Mouse (Mus musculus) heart, embryonic 16.5 days (tissue): ENCODE data around the gene Lrrc29. TPM values are rescaled to one million over a fixed set of nuclear protein-coding genes. Genes with fewer than 3 reads are reported as not detected.

Experiments
- ATAC-seq: fragments of 200-750 bp; cut with Nextera tagmentation; replicated peaks from 2 replicates; pipeline ENCODE4 v1.8.0; 2017; ENCODE audit warnings: moderate number of reproducible peaks; ENCODE audit not compliant: insufficient read depth, low FRiP score; ENCODE audit errors: extremely low read depth
- H3K27ac ChIP-seq: fragments of 300-500 bp; sonication (generic); 2 replicates; pipeline ENCODE4 v1.5.1; 2014; ENCODE audit warnings: mild to moderate bottlenecking, low read length, control low read depth, moderate library complexity
- H3K27me3 ChIP-seq: fragments of 300-500 bp; sonication (generic); 2 replicates; pipeline ENCODE4 v1.6.1; 2014; ENCODE audit warnings: low read length, mixed read lengths; ENCODE audit not compliant: control insufficient read depth, insufficient read depth
- H3K36me3 ChIP-seq: fragments of 300-500 bp; sonication (generic); 2 replicates; pipeline ENCODE4 v1.6.1; 2014; ENCODE audit not compliant: control insufficient read depth, insufficient read depth
- H3K4me1 ChIP-seq: fragments of 300-500 bp; sonication (generic); 2 replicates; pipeline ENCODE4 v1.6.1; 2014; ENCODE audit warnings: low read length, mixed read lengths; ENCODE audit not compliant: control insufficient read depth, insufficient read depth
- H3K4me2 ChIP-seq: fragments of 300-500 bp; sonication (generic); 2 replicates; pipeline ENCODE4 v1.6.1; 2014; ENCODE audit warnings: low read depth, mild to moderate bottlenecking, control low read depth, low read length
- H3K4me3 ChIP-seq: fragments of 300-500 bp; sonication (generic); 2 replicates; pipeline ENCODE4 v1.5.1; 2014; ENCODE audit warnings: mild to moderate bottlenecking, control low read depth, low read length
- H3K9ac ChIP-seq: fragments of 300-500 bp; sonication (generic); 2 replicates; pipeline ENCODE4 v1.6.1; 2014; ENCODE audit warnings: low read length, control low read depth
- H3K9me3 ChIP-seq: fragments of 300-500 bp; sonication (generic); replicated peaks from 2 replicates; pipeline ENCODE4 v1.6.1; 2016; ENCODE audit warnings: low read length; ENCODE audit not compliant: control insufficient read depth
- WGBS: fragments of 180-500 bp; shearing (Covaris S2); extraction: QIAGEN DNeasy Blood & Tissue Kit; methylation state at CpG from one replicate; pipeline ENCODE4 v1.1.7; 2014; 5-methylcytosine and 5-hydroxymethylcytosine counted together
- polyA plus RNA-seq: library from polyadenylated mRNA; unstranded; fragments of >200 nt; fragmentation: Nextera tagmentation; extraction: Ambion mirVana; gene quantifications from 2 replicates; pipeline ENCODE4 v1.2.1, GENCODE M21; 2015

Gene Lrrc29
- 0.80 and 0.84 TPM in 2 replicates for polyA plus RNA-seq

- peaks cover 17% of the 10 kb centered on the region for H3K4me1 ChIP-seq
- H3K9me3 ChIP-seq: no peaks in the 10 kb centered on the region
- peak within 1 kb of the TSS; percentile 96 for H3K4me2 ChIP-seq
- WGBS: under 1% methylated on average over 36 of the region's 36 CpGs
- peak within 1 kb of the TSS; percentile 97 for H3K9ac ChIP-seq
- H3K36me3 ChIP-seq: peaks cover 34% of the 10 kb centered on the region
- H3K27me3 ChIP-seq: no peaks in the 10 kb centered on the region
- ATAC-seq: peak; percentile 92
- H3K27ac ChIP-seq: peak within 1 kb of the TSS; percentile 87
- H3K4me3 ChIP-seq: peak within 1 kb of the TSS; percentile 96
Observed at GRCm38 (mm10) chr8:105326141-105326672, at the start of gene Lrrc29, which contains the start of gene Tmem208. TSS of gene Lrrc29 (minus strand) at chr8:105326278. TSS of gene Tmem208 (plus strand) at chr8:105326354.

GRCm38 (mm10) chr8:105374513-105374966, 48.5 kb upstream of the Lrrc29 start:
- Histone ChIP-seq H3K9me3 (0 out of 2 replicates have a peak, but pooled peaks cover 3% of the 10 kb centered on the region), H3K4me3 (peak overlapping the region; percentile 22; the same call in 1 of the 2 replicates), H3K27ac (no peak overlapping the region), H3K27me3 (0 out of 2 replicates have a peak, but pooled peaks cover 5% of the 10 kb centered on the region), H3K4me2 (peak overlapping the region; percentile 53), H3K4me1 (peaks cover 7% of the 10 kb centered on the region), H3K9ac (no peak overlapping the region), H3K36me3 (no peaks in the 10 kb centered on the region)
- WGBS: 27% methylated on average over 33 of the region's 33 CpGs
- ATAC-seq: no peak; the same call in 1 of the 2 replicates

- Histone ChIP-seq H3K9ac (no peak within 1 kb of the TSS), H3K27ac (no peak within 1 kb of the TSS), H3K27me3 (0 out of 2 replicates have a peak, but pooled peaks cover 5% of the 10 kb centered on the region), H3K4me3 (no peak within 1 kb of the TSS), H3K4me1 (no peaks in the 10 kb centered on the region), H3K4me2 (no peak within 1 kb of the TSS), H3K36me3 (no peaks in the 10 kb centered on the region), H3K9me3 (0 out of 2 replicates have a peak, but pooled peaks cover 3% of the 10 kb centered on the region)
- ATAC-seq: no peak
- WGBS: 60% methylated on average over 2 of the region's 2 CpGs
Observed at GRCm38 (mm10) chr8:105373032-105373431, 47.0 kb upstream of the Lrrc29 start, which contains the start of gene Plekhg4. TSS of gene Plekhg4 (plus strand) at chr8:105373274.

DNA sequence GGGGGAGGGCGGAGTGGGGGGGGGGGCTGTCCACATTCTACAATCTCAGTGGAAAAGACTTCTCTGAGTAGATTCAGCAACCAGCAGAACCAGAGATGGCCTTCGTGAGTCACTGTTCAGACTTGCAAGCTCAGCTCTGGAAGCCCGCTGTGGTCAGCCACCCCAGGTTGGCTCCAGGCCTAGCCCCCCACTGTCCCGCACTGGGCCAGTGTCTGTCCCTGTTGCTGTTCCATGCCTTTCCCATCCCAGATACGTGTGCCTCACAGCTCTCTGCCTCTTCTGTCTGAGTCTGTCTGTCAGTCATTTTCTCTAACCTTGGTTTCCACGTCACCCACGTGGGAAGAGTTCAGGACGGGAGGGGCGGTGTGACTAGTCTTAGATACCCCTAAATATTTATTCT, 46.4 kb upstream of the Lrrc29 start:
- H3K27me3 ChIP-seq: 0 out of 2 replicates have a peak, but pooled peaks cover 5% of the 10 kb centered on the region
- ATAC-seq: no peak
- 0 out of 2 replicates have a peak, but pooled peaks cover 3% of the 10 kb centered on the region for H3K9me3 ChIP-seq
- WGBS: 71% methylated on average over 9 of the region's 9 CpGs
- H3K4me3 ChIP-seq: no peak overlapping the region
- no peaks in the 10 kb centered on the region for H3K4me1 ChIP-seq
- no peak overlapping the region for H3K9ac ChIP-seq
- no peak overlapping the region for H3K4me2 ChIP-seq
- no peaks in the 10 kb centered on the region for H3K36me3 ChIP-seq
- no peak overlapping the region for H3K27ac ChIP-seq

DNA sequence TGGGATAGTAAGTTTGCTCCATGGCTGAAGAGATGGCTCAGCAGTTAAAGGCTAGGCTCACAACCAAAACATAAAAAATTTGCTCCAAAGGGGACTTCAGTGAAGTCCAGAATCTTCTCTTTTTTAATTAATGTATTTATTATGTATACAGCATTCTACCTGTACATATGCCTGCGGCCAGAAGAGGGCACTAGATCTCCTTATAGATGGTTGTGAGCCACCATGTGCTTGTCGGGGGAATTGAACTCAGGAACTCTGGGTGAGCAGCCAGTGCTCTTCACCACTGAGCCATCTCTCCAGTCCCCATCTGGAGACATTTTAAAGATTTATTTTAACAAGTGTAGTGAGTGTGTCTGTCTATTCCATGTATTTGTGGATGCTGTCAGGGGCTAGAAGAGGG, 41.0 kb upstream of the Lrrc29 start:
- 65% methylated on average over 2 of the region's 2 CpGs for WGBS
- Histone ChIP-seq H3K9me3 (no peaks in the 10 kb centered on the region), H3K9ac (no peak overlapping the region), H3K36me3 (no peaks in the 10 kb centered on the region), H3K4me1 (peaks cover 6% of the 10 kb centered on the region), H3K4me3 (no peak overlapping the region), H3K27ac (no peak overlapping the region), H3K27me3 (no peaks in the 10 kb centered on the region), H3K4me2 (no peak overlapping the region)
- no peak for ATAC-seq

- ATAC-seq: peak; percentile 40; the same call in 1 of the 2 replicates
- Histone ChIP-seq H3K9me3 (no peaks in the 10 kb centered on the region), H3K27ac (peak overlapping the region; percentile 30), H3K27me3 (no peaks in the 10 kb centered on the region), H3K4me3 (no peak overlapping the region), H3K36me3 (no peaks in the 10 kb centered on the region), H3K9ac (no peak overlapping the region), H3K4me1 (peaks cover 8% of the 10 kb centered on the region), H3K4me2 (no peak overlapping the region)
- WGBS: 54% methylated on average over 12 of the region's 12 CpGs
Observed at GRCm38 (mm10) chr8:105361751-105362702, 35.9 kb upstream of the Lrrc29 start.

GRCm38 (mm10) chr8:105359646-105360045, 33.6 kb upstream of the Lrrc29 start:
- H3K27me3 ChIP-seq: no peaks in the 10 kb centered on the region
- WGBS: 32% methylated on average over 4 of the region's 4 CpGs
- H3K9me3 ChIP-seq: no peaks in the 10 kb centered on the region
- no peak overlapping the region for H3K27ac ChIP-seq
- H3K4me3 ChIP-seq: no peak overlapping the region
- ATAC-seq: no peak; the same call in 1 of the 2 replicates
- H3K36me3 ChIP-seq: no peaks in the 10 kb centered on the region
- H3K4me1 ChIP-seq: peaks cover 8% of the 10 kb centered on the region
- no peak overlapping the region for H3K9ac ChIP-seq
- H3K4me2 ChIP-seq: no peak overlapping the region

DNA sequence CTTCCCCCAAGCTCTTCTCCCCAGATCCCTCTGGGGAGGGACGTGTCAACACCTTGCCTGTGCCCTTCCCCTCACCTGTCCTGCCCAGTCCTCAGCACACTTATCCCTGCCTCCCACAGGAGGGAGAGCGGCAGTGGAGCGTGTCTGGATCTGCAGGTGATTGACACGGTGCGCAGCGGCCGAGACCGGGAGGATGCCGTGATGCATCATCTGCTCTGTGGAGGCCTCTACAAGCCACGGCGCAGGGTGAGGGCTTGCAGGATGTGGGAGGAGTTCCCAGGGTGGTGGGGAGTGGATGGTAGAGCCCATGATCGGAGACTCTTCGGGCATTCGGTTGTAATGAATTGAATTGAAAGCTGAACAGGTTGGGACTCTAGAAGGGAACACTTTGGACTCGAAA, 33.1 kb upstream of the Lrrc29 start:
- ATAC-seq: no peak
- H3K27ac ChIP-seq: no peak overlapping the region
- H3K27me3 ChIP-seq: no peaks in the 10 kb centered on the region
- 71% methylated on average over 15 of the region's 15 CpGs for WGBS
- H3K9ac ChIP-seq: no peak overlapping the region
- H3K4me2 ChIP-seq: no peak overlapping the region
- no peak overlapping the region for H3K4me3 ChIP-seq
- no peaks in the 10 kb centered on the region for H3K36me3 ChIP-seq
- H3K4me1 ChIP-seq: peaks cover 8% of the 10 kb centered on the region
- H3K9me3 ChIP-seq: no peaks in the 10 kb centered on the region
